Comparison of ENCODE assay signal across 9 mouse cellular contexts in the genomic region with DNA sequence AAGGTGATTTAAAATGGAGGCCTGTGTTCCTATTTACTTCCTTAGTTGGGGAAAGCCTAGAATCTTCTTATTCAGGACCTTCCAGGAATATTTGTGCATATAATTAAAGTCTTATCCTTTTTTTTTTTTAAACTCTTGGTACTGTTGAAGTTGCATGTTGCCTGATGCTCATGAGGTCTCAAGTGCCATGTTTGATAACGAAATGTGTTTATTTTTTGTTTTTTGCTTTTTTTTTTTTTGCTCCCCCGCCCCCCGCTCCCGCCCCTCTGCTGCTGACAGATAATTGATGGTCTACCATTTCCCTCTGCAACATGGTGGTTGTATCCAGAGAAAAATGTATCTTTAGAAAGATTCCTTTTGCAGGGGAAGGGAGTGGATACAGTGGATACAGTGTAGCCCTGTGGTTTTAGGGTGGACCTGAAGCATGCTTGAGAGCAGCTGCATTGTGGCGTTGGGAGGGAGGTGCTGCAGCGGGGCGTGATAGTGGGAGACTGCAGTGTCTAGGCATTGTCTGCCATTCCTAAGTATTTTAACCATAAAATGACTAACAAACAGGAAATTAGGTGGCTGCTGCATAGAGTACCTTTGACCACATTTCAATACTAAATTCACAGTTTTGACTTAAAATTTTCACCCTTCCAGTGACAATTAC. TPM values are rescaled to one million over a fixed set of nuclear protein-coding genes. Genes with fewer than 3 reads are reported as not detected.
DNase-seq lines count a peak whose midpoint lies in the region; ATAC-seq and TF ChIP-seq lines count a peak whose summit lies in the region.
"Had no signal": no experiment of that assay in that cellular context is flagged by ENCODE, and none has a peak within 500 bp of the region (broad histone marks: within the 10 kb centered on the region; RNA-seq: fewer than 3 reads in every experiment).

No protein-coding gene starts in this region.

- ATAC-seq in kidney, postnatal 0 days (replicated peaks; ENCODE audit: low FRiP score, low read depth), result no peak
- ATAC-seq in embryonic facial prominence, embryonic 12.5 days (ENCODE audit: insufficient number of reproducible peaks, insufficient read depth, low FRiP score, low TSS enrichment), result no peak
- no peak for ATAC-seq in midbrain, postnatal 0 days (ENCODE audit: low FRiP score)

- no peak for TF ChIP-seq CTCF in kidney, postnatal 0 days (IDR thresholded peaks at IDR 0.05; ENCODE audit: low read depth)
- no peak for TF ChIP-seq CTCF in midbrain, postnatal 0 days (IDR thresholded peaks at IDR 0.05)
- TF ChIP-seq CTCF in thymus, adult 2 months (IDR thresholded peaks at IDR 0.05; ENCODE audit: borderline replicate concordance, control insufficient read depth, extremely low read depth, insufficient read depth, low read length, poor library complexity), result no peak

- no peak for TF ChIP-seq POLR2A in thymus, adult 2 months (IDR thresholded peaks at IDR 0.05; ENCODE audit: control insufficient read depth, extremely low read depth, insufficient read depth, low read length, poor library complexity)

- H3K9ac ChIP-seq in kidney, postnatal 0 days (ENCODE audit: low read depth, low read length), result no peak overlapping the region
- H3K9ac ChIP-seq in embryonic facial prominence, embryonic 12.5 days, result no peak overlapping the region
- no peak overlapping the region for H3K9ac ChIP-seq in midbrain, postnatal 0 days (replicated peaks; ENCODE audit: low read length, poor library complexity, severe bottlenecking)

- H3K4me3 ChIP-seq in kidney, postnatal 0 days (replicated peaks; ENCODE audit: low read depth, low read length), result no peak overlapping the region
- peak overlapping the region; percentile 99; the same call in 1 of the 2 replicates for H3K4me3 ChIP-seq in embryonic facial prominence, embryonic 12.5 days
- H3K4me3 ChIP-seq in midbrain, postnatal 0 days (ENCODE audit: low read depth, low read length), result 0 out of 2 replicates have a peak overlapping the region, but pooled peaks have one; percentile 0
- H3K4me3 ChIP-seq in thymus, adult 2 months (ENCODE audit: control insufficient read depth, insufficient read depth, low read length), result no peak overlapping the region

- H3K9me3 ChIP-seq in kidney, postnatal 0 days (replicated peaks; ENCODE audit: low read length), result no peaks in the 10 kb centered on the region
- H3K9me3 ChIP-seq in embryonic facial prominence, embryonic 12.5 days, result no peaks in the 10 kb centered on the region
- no peaks in the 10 kb centered on the region for H3K9me3 ChIP-seq in midbrain, postnatal 0 days (ENCODE audit: low read length)

- no peak for DNase-seq in kidney, postnatal 0 days (ENCODE audit: low spot score)
- DNase-seq in kidney, postnatal 25 days, result no peak
- DNase-seq in induced T-regulatory cell, adult 2 months (ENCODE audit: low read depth), result peak; percentile 45
- DNase-seq in midbrain, postnatal 0 days (ENCODE audit: low spot score), result no peak
- DNase-seq in thymus, adult 2 months, result no peak
- no peak for DNase-seq in adrenal gland, postnatal 25 days
- DNase-seq in lung, postnatal 4 days, result no peak

- H3K4me1 ChIP-seq in kidney, postnatal 0 days (replicated peaks; ENCODE audit: insufficient read depth, low read length), result peaks cover 41% of the 10 kb centered on the region
- H3K4me1 ChIP-seq in embryonic facial prominence, embryonic 12.5 days, result peaks cover 52% of the 10 kb centered on the region
- H3K4me1 ChIP-seq in midbrain, postnatal 0 days (ENCODE audit: insufficient read depth, low read length), result peaks cover 16% of the 10 kb centered on the region
- H3K4me1 ChIP-seq in thymus, adult 2 months (replicated peaks; ENCODE audit: control insufficient read depth, insufficient read depth, low read length), result peaks cover 17% of the 10 kb centered on the region

- H3K36me3 ChIP-seq in kidney, postnatal 0 days (ENCODE audit: insufficient read depth, low read length), result no peaks in the 10 kb centered on the region
- H3K36me3 ChIP-seq in embryonic facial prominence, embryonic 12.5 days, result 0 out of 2 replicates have a peak, but pooled peaks cover 5% of the 10 kb centered on the region
- no peaks in the 10 kb centered on the region; the same call in 1 of the 2 replicates for H3K36me3 ChIP-seq in midbrain, postnatal 0 days (ENCODE audit: insufficient read depth, low read length)
- no peaks in the 10 kb centered on the region for H3K36me3 ChIP-seq in thymus, adult 2 months (ENCODE audit: control insufficient read depth, insufficient read depth, low read length)

- WGBS in kidney, postnatal 0 days, result 20% methylated on average over 7 of the region's 7 CpGs
- WGBS in embryonic facial prominence, embryonic 12.5 days, result 66% methylated on average over 7 of the region's 7 CpGs
- 51% methylated on average over 7 of the region's 7 CpGs for WGBS in midbrain, postnatal 0 days
- 56% methylated on average over 7 of the region's 7 CpGs for WGBS in thymus, adult 2 months

- peak overlapping the region; percentile 65 for H3K4me2 ChIP-seq in kidney, postnatal 0 days (ENCODE audit: low read length)
- H3K4me2 ChIP-seq in embryonic facial prominence, embryonic 12.5 days (replicated peaks), result peak overlapping the region; percentile 64
- peak overlapping the region; percentile 32 for H3K4me2 ChIP-seq in midbrain, postnatal 0 days (ENCODE audit: low read depth, low read length, poor library complexity, severe bottlenecking)

- H3K27ac ChIP-seq in kidney, postnatal 0 days, result no peak overlapping the region
- no peak overlapping the region for H3K27ac ChIP-seq in embryonic facial prominence, embryonic 12.5 days
- no peak overlapping the region for H3K27ac ChIP-seq in midbrain, postnatal 0 days (ENCODE audit: low read depth, low read length)
- H3K27ac ChIP-seq in thymus, adult 2 months (ENCODE audit: control insufficient read depth, insufficient read depth, low read length), result no peak overlapping the region

- no peaks in the 10 kb centered on the region for H3K27me3 ChIP-seq in kidney, postnatal 0 days (ENCODE audit: insufficient read depth, low read length)
- no peaks in the 10 kb centered on the region for H3K27me3 ChIP-seq in embryonic facial prominence, embryonic 12.5 days
- no peaks in the 10 kb centered on the region for H3K27me3 ChIP-seq in midbrain, postnatal 0 days (ENCODE audit: insufficient read depth, low read length)
- no peaks in the 10 kb centered on the region for H3K27me3 ChIP-seq in thymus, adult 2 months (ENCODE audit: control insufficient read depth, insufficient read depth, low read length)

RNA-seq across cellular contexts. Expression of gene Gm20721, which starts 13.1 kb away (rescaled TPM):
- 8.6 and 11.1 TPM in 2 replicates for polyA plus RNA-seq in kidney, postnatal 0 days (2015; fragmentation: Nextera tagmentation; extraction: Ambion mirVana)
- polyA plus RNA-seq in embryonic facial prominence, embryonic 12.5 days (2016; fragmentation: Nextera tagmentation; extraction: Ambion mirVana), result 17.3 and 19.9 TPM in 2 replicates
- not detected in 2 replicates for total RNA-seq in midbrain, postnatal 0 days (2014; rRNA removed)
- polyA plus RNA-seq in midbrain, postnatal 0 days (2015; fragmentation: Nextera tagmentation; extraction: Ambion mirVana), result 9.8 and 10.8 TPM in 2 replicates
- 0.07 and 0.14 TPM in 2 replicates for polyA plus RNA-seq in thymus, adult 2 months (2012; rRNA removed)
- 2.1 and 2.4 TPM in 2 replicates for total RNA-seq in adrenal gland, postnatal 25 days (2021)
- polyA plus RNA-seq: small intestine, adult 2 months had no signal

RNA-seq across cellular contexts. Expression of gene Gnas, which starts 49.2 kb away (rescaled TPM):
- 1,338 and 1,363 TPM in 2 replicates for polyA plus RNA-seq in kidney, postnatal 0 days (2015; fragmentation: Nextera tagmentation; extraction: Ambion mirVana)
- polyA plus RNA-seq in embryonic facial prominence, embryonic 12.5 days (2016; fragmentation: Nextera tagmentation; extraction: Ambion mirVana), result 1,926 and 2,042 TPM in 2 replicates
- total RNA-seq in midbrain, postnatal 0 days (2014; rRNA removed), result 1,613 and 1,637 TPM in 2 replicates
- polyA plus RNA-seq in midbrain, postnatal 0 days (2015; fragmentation: Nextera tagmentation; extraction: Ambion mirVana), result 1,739 and 1,834 TPM in 2 replicates
- polyA plus RNA-seq in thymus, adult 2 months (2012; rRNA removed), result 681 and 716 TPM in 2 replicates
- 2,468 and 2,497 TPM in 2 replicates for total RNA-seq in adrenal gland, postnatal 25 days (2021)

Comparison
In these comparisons a context has a peak if more than half of its experiments do, and no peak if none do; other contexts are left out.
1. H3K4me3 ChIP-seq: peak in embryonic facial prominence, embryonic 12.5 days (single experiment) and midbrain, postnatal 0 days (single experiment); none in kidney, postnatal 0 days (single experiment) and thymus, adult 2 months (single experiment).
2. Peak in every context shown above with its lines, with median percentiles within 50 percentile points of each other: H3K4me2 ChIP-seq.